Mouse (Mus musculus) hindlimb bud, embryonic 11.5 days (tissue): ENCODE data around the gene Kif12.
A peak's percentile ranks its signal among the peaks of the same experiment; 100 is the strongest.

Source experiments
- DNase-seq: peaks from one replicate; pipeline ENCODE4 v3.0.0-alpha.2; 2012; ENCODE audit warnings: low read depth, low spot score; ENCODE audit errors: extremely low spot score

Gene Kif12

GRCm38 (mm10) chr4:63158961-63159592 lies 12.9 kb downstream of the Kif12 start:
- DNase-seq, result peak; percentile 66

DNA sequence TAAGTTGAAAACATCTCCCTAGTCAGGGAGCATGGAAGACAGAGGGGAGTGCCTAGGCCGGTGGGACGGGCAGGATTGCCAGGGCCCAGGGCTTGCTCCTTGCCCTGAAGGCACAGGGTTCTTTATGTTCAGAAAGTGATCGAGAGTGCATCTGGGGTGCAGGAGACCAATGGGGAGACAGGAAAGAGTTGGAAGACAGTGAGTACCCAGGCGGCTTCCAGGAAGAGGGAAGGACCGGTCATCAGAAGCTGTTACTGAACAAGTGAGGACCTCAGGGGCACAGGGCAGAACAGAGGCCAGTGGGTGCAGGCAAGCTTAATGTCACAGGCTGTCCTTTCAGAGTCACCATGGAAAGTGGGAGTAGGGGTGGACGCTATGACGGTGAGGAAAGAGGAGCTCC lies 13.7 kb downstream of the Kif12 start:
- DNase-seq, result no peak

GRCm38 (mm10) chr4:63156726-63157634 lies 15.0 kb downstream of the Kif12 start:
- no peak for DNase-seq

DNA sequence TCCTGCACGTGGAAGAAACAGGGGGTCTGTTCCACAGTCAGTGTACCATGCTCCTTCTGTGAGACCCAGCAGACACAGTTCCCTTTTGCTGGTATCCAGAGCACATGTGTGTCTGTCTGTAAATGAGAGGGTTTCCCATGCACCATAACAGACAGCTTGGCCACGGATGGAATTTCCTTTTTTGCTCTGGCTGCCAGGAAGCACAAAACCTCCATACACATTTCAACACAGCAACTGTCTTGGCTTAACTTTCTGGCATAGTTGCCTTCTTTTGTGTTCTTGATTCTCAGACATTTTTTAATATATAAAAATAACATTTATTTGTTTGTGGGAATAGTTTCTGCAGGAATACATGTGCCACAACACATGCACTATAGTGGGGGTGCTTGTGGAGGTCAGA lies 16.3 kb downstream of the Kif12 start:
- no peak for DNase-seq

GRCm38 (mm10) chr4:63154699-63155098 lies 17.2 kb downstream of the Kif12 start, which contains the start of gene Ambp:
Ambp (minus strand) TSS chr4:63154799.
- DNase-seq, result no peak

GRCm38 (mm10) chr4:63154028-63154427 lies 17.9 kb downstream of the Kif12 start:
- DNase-seq, result no peak

GRCm38 (mm10) chr4:63151127-63151526 lies 20.8 kb downstream of the Kif12 start:
- DNase-seq, result no peak

- no peak for DNase-seq
These were observed 24.7 kb downstream of the Kif12 start for GRCm38 (mm10) chr4:63147268-63147667.

GRCm38 (mm10) chr4:63129891-63130624 lies 41.9 kb downstream of the Kif12 start:
- no peak for DNase-seq

GRCm38 (mm10) chr4:63124861-63125466 lies 47.0 kb downstream of the Kif12 start:
- DNase-seq, result no peak

GRCm38 (mm10) chr4:63118639-63119437 lies 53.1 kb downstream of the Kif12 start:
- DNase-seq, result peak; percentile 61
